In genomic region chr11:116433356-116434286, GRCm38 (mm10) we compare ENCODE assay signal across 8 mouse cellular contexts. TPM values are rescaled to one million over a fixed set of nuclear protein-coding genes. Genes with fewer than 3 reads are reported as not detected.
DNase-seq lines count a peak whose midpoint lies in the region; ATAC-seq and TF ChIP-seq lines count a peak whose summit lies in the region.

Ubald2 (plus strand) TSS chr11:116434094.

- ATAC-seq in kidney, embryonic 14.5 days (ENCODE audit: low FRiP score, low TSS enrichment): peak; percentile 98
- ATAC-seq in limb, embryonic 15.5 days (ENCODE audit: insufficient number of reproducible peaks, low FRiP score, low TSS enrichment, low read depth): peak; percentile 97

- peak within 1 kb of the TSS; percentile 55 for H3K4me2 ChIP-seq in kidney, embryonic 14.5 days (replicated peaks; ENCODE audit: low read depth, low read length)
- H3K4me2 ChIP-seq in limb, embryonic 15.5 days: peak within 1 kb of the TSS; percentile 60

- TF ChIP-seq CTCF in bone marrow macrophage, adult 2 months (IDR thresholded peaks at IDR 0.05; ENCODE audit: low read depth, low read length): no peak
- no peak for TF ChIP-seq CTCF in embryonic fibroblast, embryonic 13.5 days (IDR thresholded peaks at IDR 0.05; ENCODE audit: borderline replicate concordance, insufficient read depth, low read length)

- peak within 1 kb of the TSS; percentile 86 for H3K27ac ChIP-seq in bone marrow macrophage, adult 2 months (ENCODE audit: insufficient read depth, low read depth, low read length)
- H3K27ac ChIP-seq in embryonic fibroblast, embryonic 13.5 days (ENCODE audit: insufficient read depth, low read length): peak within 1 kb of the TSS; percentile 69
- peak within 1 kb of the TSS; percentile 92 for H3K27ac ChIP-seq in kidney, embryonic 14.5 days (ENCODE audit: low read depth, low read length)
- H3K27ac ChIP-seq in limb, embryonic 15.5 days: peak within 1 kb of the TSS; percentile 93

- TF ChIP-seq POLR2A in bone marrow macrophage, adult 2 months (IDR thresholded peaks at IDR 0.05; ENCODE audit: borderline replicate concordance, low read depth, low read length): no peak
- TF ChIP-seq POLR2A in embryonic fibroblast, embryonic 13.5 days (IDR thresholded peaks at IDR 0.05; ENCODE audit: low read depth, low read length): no peak

- peak; percentile 100 for DNase-seq in A20 (ENCODE audit: low read depth, low spot score)
- DNase-seq in heart, adult 9 months (ENCODE audit: low spot score in 2 of 2): peak; percentile 100
- peak; percentile 98 to 99 for DNase-seq in monocyte, adult 2 months (ENCODE audit: low read depth in 1 of 2, low spot score in 2 of 2)
- DNase-seq in spleen, postnatal 36 days (ENCODE audit: low spot score in 2 of 2): peak; percentile 100

- peak within 1 kb of the TSS; percentile 93 for H3K4me3 ChIP-seq in bone marrow macrophage, adult 2 months (ENCODE audit: insufficient read depth, low read length)
- H3K4me3 ChIP-seq in embryonic fibroblast, embryonic 13.5 days (ENCODE audit: insufficient read depth, low read length): peak within 1 kb of the TSS; percentile 80
- peak within 1 kb of the TSS; percentile 56 for H3K4me3 ChIP-seq in kidney, embryonic 14.5 days (ENCODE audit: low read length)
- peak within 1 kb of the TSS; percentile 77 for H3K4me3 ChIP-seq in limb, embryonic 15.5 days

- peaks cover 37% of the 10 kb centered on the region for H3K4me1 ChIP-seq in bone marrow macrophage, adult 2 months (ENCODE audit: control insufficient read depth, insufficient read depth, low read length)
- peaks cover 12% of the 10 kb centered on the region; the same call in 1 of the 2 replicates for H3K4me1 ChIP-seq in embryonic fibroblast, embryonic 13.5 days (ENCODE audit: control insufficient read depth, insufficient read depth, low read length)
- H3K4me1 ChIP-seq in kidney, embryonic 14.5 days (ENCODE audit: control insufficient read depth, insufficient read depth, low read length): peaks cover 35% of the 10 kb centered on the region
- H3K4me1 ChIP-seq in limb, embryonic 15.5 days: peaks cover 36% of the 10 kb centered on the region

- no peaks in the 10 kb centered on the region for H3K27me3 ChIP-seq in kidney, embryonic 14.5 days (ENCODE audit: control insufficient read depth, insufficient read depth, low read length)
- H3K27me3 ChIP-seq in limb, embryonic 15.5 days: no peaks in the 10 kb centered on the region

- WGBS in kidney, embryonic 14.5 days: 3% methylated on average over 65 of the region's 66 CpGs
- WGBS in limb, embryonic 15.5 days: under 1% methylated on average over 55 of the region's 66 CpGs

- no peaks in the 10 kb centered on the region for H3K9me3 ChIP-seq in kidney, embryonic 14.5 days (ENCODE audit: control insufficient read depth, low read length)
- no peaks in the 10 kb centered on the region for H3K9me3 ChIP-seq in limb, embryonic 15.5 days

- H3K36me3 ChIP-seq in kidney, embryonic 14.5 days (ENCODE audit: control insufficient read depth, insufficient read depth, low read length): peaks cover 20% of the 10 kb centered on the region
- H3K36me3 ChIP-seq in limb, embryonic 15.5 days: peaks cover 21% of the 10 kb centered on the region

- H3K9ac ChIP-seq in kidney, embryonic 14.5 days (ENCODE audit: low read depth, low read length): peak within 1 kb of the TSS; percentile 68
- H3K9ac ChIP-seq in limb, embryonic 15.5 days: peak within 1 kb of the TSS; percentile 71

RNA-seq across cellular contexts. Expression of gene Ubald2, which starts in this region (rescaled TPM):
- 123 and 152 TPM in 2 replicates for polyA plus RNA-seq in bone marrow macrophage, adult 2 months (2012; ENCODE audit: insufficient read depth, insufficient read length, missing spikeins)
- 57.3 and 62.3 TPM in 2 replicates for polyA plus RNA-seq in embryonic fibroblast, embryonic 13.5 days (2011; ENCODE audit: insufficient read length, low read depth, missing spikeins)
- polyA plus RNA-seq in kidney, embryonic 14.5 days (2014; fragmentation: Nextera tagmentation; extraction: Ambion mirVana): 79.7 and 80.8 TPM in 2 replicates
- 25.9 and 26.6 TPM in 2 replicates for polyA plus RNA-seq in limb, embryonic 15.5 days (2015; fragmentation: Nextera tagmentation; extraction: Ambion mirVana)

Comparison
In these comparisons a context has a peak if more than half of its experiments do, and no peak if none do; other contexts are left out.
1. Peak in every context shown above with its lines: DNase-seq, ATAC-seq, H3K4me3 ChIP-seq and H3K27ac ChIP-seq.